Mouse (Mus musculus): ENCODE data around the gene Thra. TPM values are rescaled to one million over a fixed set of nuclear protein-coding genes. Genes with fewer than 3 reads are reported as not detected.

Gene Thra
- polyA plus RNA-seq, 1 experiment from 2014 or later: 24.9 TPM

- Histone ChIP-seq H3K36me3 (peaks cover 59% of the 10 kb centered on the region), H3K4me1 (replicated peaks) (peaks cover 37% of the 10 kb centered on the region), H3K27me3 (no peaks in the 10 kb centered on the region), H3K9me3 (no peaks in the 10 kb centered on the region), H3K9ac (replicated peaks) (no peak overlapping the region; the same call in 1 of the 2 replicates), H3K4me3 (replicated peaks) (no peak overlapping the region), H3K27ac (no peak overlapping the region), H3K4me2 (no peak overlapping the region; the same call in 1 of the 2 replicates)
- 22% methylated on average over 4 of the region's 4 CpGs for WGBS
- ATAC-seq (ENCODE audit: insufficient number of reproducible peaks, insufficient read depth, low FRiP score, low TSS enrichment, low read depth): no peak
Measured at GRCm38 (mm10) chr11:98767713-98768112, 27.3 kb downstream of the Thra start.

GRCm38 (mm10) chr11:98768127-98769006 lies 27.9 kb downstream of the Thra start:
- 34% methylated on average over 37 of the region's 39 CpGs for WGBS
- 0 out of 2 replicates have a peak overlapping the region, but pooled peaks have one; percentile 5 for H3K4me3 ChIP-seq (replicated peaks)
- H3K27me3 ChIP-seq: no peaks in the 10 kb centered on the region
- H3K9ac ChIP-seq (replicated peaks): no peak overlapping the region
- H3K4me2 ChIP-seq: peak overlapping the region; percentile 26
- H3K4me1 ChIP-seq (replicated peaks): peaks cover 39% of the 10 kb centered on the region
- ATAC-seq (ENCODE audit: insufficient number of reproducible peaks, insufficient read depth, low FRiP score, low TSS enrichment, low read depth): no peak
- no peak overlapping the region for H3K27ac ChIP-seq
- peaks cover 53% of the 10 kb centered on the region for H3K36me3 ChIP-seq
- H3K9me3 ChIP-seq: no peaks in the 10 kb centered on the region

- Histone ChIP-seq H3K4me1 (replicated peaks) (peaks cover 48% of the 10 kb centered on the region), H3K4me2 (no peak overlapping the region), H3K27ac (no peak overlapping the region), H3K36me3 (peaks cover 43% of the 10 kb centered on the region), H3K4me3 (replicated peaks) (no peak overlapping the region), H3K9ac (replicated peaks) (no peak overlapping the region), H3K27me3 (no peaks in the 10 kb centered on the region), H3K9me3 (no peaks in the 10 kb centered on the region)
- ATAC-seq (ENCODE audit: insufficient number of reproducible peaks, insufficient read depth, low FRiP score, low TSS enrichment, low read depth): no peak
- WGBS: 89% methylated on average over 25 of the region's 25 CpGs
Measured at GRCm38 (mm10) chr11:98769007-98769954, 28.8 kb downstream of the Thra start.

GRCm38 (mm10) chr11:98770096-98770975 lies 29.9 kb downstream of the Thra start:
- Histone ChIP-seq H3K4me3 (replicated peaks) (no peak overlapping the region), H3K4me1 (replicated peaks) (peaks cover 56% of the 10 kb centered on the region), H3K9ac (replicated peaks) (no peak overlapping the region), H3K27ac (no peak overlapping the region), H3K4me2 (no peak overlapping the region), H3K9me3 (no peaks in the 10 kb centered on the region), H3K27me3 (no peaks in the 10 kb centered on the region), H3K36me3 (peaks cover 34% of the 10 kb centered on the region)
- ATAC-seq (ENCODE audit: insufficient number of reproducible peaks, insufficient read depth, low FRiP score, low TSS enrichment, low read depth): no peak
- WGBS: 93% methylated on average over 26 of the region's 26 CpGs

- Histone ChIP-seq H3K27ac (no peak overlapping the region), H3K27me3 (no peaks in the 10 kb centered on the region), H3K36me3 (peaks cover 28% of the 10 kb centered on the region), H3K4me3 (replicated peaks) (no peak overlapping the region), H3K9ac (replicated peaks) (no peak overlapping the region), H3K4me2 (no peak overlapping the region), H3K9me3 (no peaks in the 10 kb centered on the region), H3K4me1 (replicated peaks) (peaks cover 56% of the 10 kb centered on the region)
- ATAC-seq (ENCODE audit: insufficient number of reproducible peaks, insufficient read depth, low FRiP score, low TSS enrichment, low read depth): no peak
- 94% methylated on average over 18 of the region's 18 CpGs for WGBS
Measured at GRCm38 (mm10) chr11:98771131-98771530, 30.7 kb downstream of the Thra start.

- H3K4me3 ChIP-seq (replicated peaks): no peak overlapping the region
- 95% methylated on average over 11 of the region's 11 CpGs for WGBS
- no peak overlapping the region for H3K27ac ChIP-seq
- H3K9me3 ChIP-seq: no peaks in the 10 kb centered on the region
- no peaks in the 10 kb centered on the region for H3K27me3 ChIP-seq
- H3K4me1 ChIP-seq (replicated peaks): peaks cover 56% of the 10 kb centered on the region
- no peak overlapping the region for H3K4me2 ChIP-seq
- no peak overlapping the region for H3K9ac ChIP-seq (replicated peaks)
- H3K36me3 ChIP-seq: peaks cover 28% of the 10 kb centered on the region
- no peak for ATAC-seq (ENCODE audit: insufficient number of reproducible peaks, insufficient read depth, low FRiP score, low TSS enrichment, low read depth)
Measured at GRCm38 (mm10) chr11:98771844-98772525, 31.5 kb downstream of the Thra start.

GRCm38 (mm10) chr11:98772667-98773171 lies 32.3 kb downstream of the Thra start:
- Histone ChIP-seq H3K9me3 (no peaks in the 10 kb centered on the region), H3K9ac (replicated peaks) (no peak overlapping the region), H3K4me2 (0 out of 2 replicates have a peak overlapping the region, but pooled peaks have one; percentile 76), H3K27ac (no peak overlapping the region), H3K27me3 (no peaks in the 10 kb centered on the region), H3K4me1 (replicated peaks) (peaks cover 54% of the 10 kb centered on the region), H3K4me3 (replicated peaks) (no peak overlapping the region), H3K36me3 (peaks cover 28% of the 10 kb centered on the region)
- ATAC-seq (ENCODE audit: insufficient number of reproducible peaks, insufficient read depth, low FRiP score, low TSS enrichment, low read depth): no peak
- WGBS: 71% methylated on average over 8 of the region's 8 CpGs

- no peak overlapping the region for H3K9ac ChIP-seq (replicated peaks)
- peak; percentile 54 for ATAC-seq (ENCODE audit: insufficient number of reproducible peaks, insufficient read depth, low FRiP score, low TSS enrichment, low read depth)
- H3K9me3 ChIP-seq: no peaks in the 10 kb centered on the region
- WGBS: 1% methylated on average over 37 of the region's 37 CpGs
- peak overlapping the region; percentile 76 for H3K4me2 ChIP-seq
- no peaks in the 10 kb centered on the region for H3K27me3 ChIP-seq
- no peak overlapping the region; the same call in 1 of the 2 replicates for H3K27ac ChIP-seq
- H3K4me1 ChIP-seq (replicated peaks): peaks cover 53% of the 10 kb centered on the region
- H3K4me3 ChIP-seq (replicated peaks): peak overlapping the region; percentile 40
- peaks cover 22% of the 10 kb centered on the region for H3K36me3 ChIP-seq
Measured at GRCm38 (mm10) chr11:98773635-98774295, 33.3 kb downstream of the Thra start.

- H3K9me3 ChIP-seq: no peaks in the 10 kb centered on the region
- ATAC-seq (ENCODE audit: insufficient number of reproducible peaks, insufficient read depth, low FRiP score, low TSS enrichment, low read depth): no peak
- peak within 1 kb of the TSS; percentile 28 for H3K9ac ChIP-seq (replicated peaks)
- peak within 1 kb of the TSS; percentile 95 for H3K27ac ChIP-seq
- peak within 1 kb of the TSS; percentile 40 for H3K4me3 ChIP-seq (replicated peaks)
- peaks cover 53% of the 10 kb centered on the region for H3K4me1 ChIP-seq (replicated peaks)
- H3K36me3 ChIP-seq: peaks cover 12% of the 10 kb centered on the region
- H3K4me2 ChIP-seq: peak within 1 kb of the TSS; percentile 76
- under 1% methylated on average over 22 of the region's 22 CpGs for WGBS
- H3K27me3 ChIP-seq: no peaks in the 10 kb centered on the region
Measured at GRCm38 (mm10) chr11:98774582-98775347, 34.3 kb downstream of the Thra start, which contains the start of gene Nr1d1. Nr1d1 (minus strand) TSS chr11:98775333.
